Mouse (Mus musculus) T-helper 2 cell (primary cell): ENCODE data around the gene D7Ertd443e.

ENCODE experiments used
- in situ Hi-C: fragments of 300-600 bp; cut with MboI, MseI; formaldehyde crosslinking; loops from one replicate; pipeline ENCODE4 v1.15.1; 2025; ENCODE audit warnings: high pct_unique_total_duplicates

D7Ertd443e gene

GRCm38 (mm10) chr7:134227773-134228455 is 157.5 kb downstream of the D7Ertd443e start:
- in situ Hi-C loops, result no loop called here

DNA sequence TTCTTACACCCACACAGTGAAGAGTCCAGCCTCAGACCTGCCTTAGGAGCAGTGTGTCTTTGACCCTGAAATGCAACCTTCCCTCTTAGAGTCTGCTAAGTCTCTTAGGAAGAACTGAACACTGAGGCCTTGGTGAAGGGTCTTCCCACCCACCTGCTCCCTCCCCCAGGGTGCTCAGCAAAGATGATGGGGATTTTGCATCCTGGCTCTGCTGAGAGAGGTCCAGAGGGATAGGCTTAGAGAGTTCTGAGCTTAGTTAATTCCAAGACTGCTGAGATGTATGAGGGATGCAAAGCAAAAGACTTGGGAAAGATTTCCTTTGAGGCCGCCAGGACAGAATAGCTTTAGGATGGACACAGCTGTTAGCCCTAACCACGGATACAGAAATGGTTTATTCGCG is 158.4 kb downstream of the D7Ertd443e start:
- in situ Hi-C loops, result no loop called here

DNA sequence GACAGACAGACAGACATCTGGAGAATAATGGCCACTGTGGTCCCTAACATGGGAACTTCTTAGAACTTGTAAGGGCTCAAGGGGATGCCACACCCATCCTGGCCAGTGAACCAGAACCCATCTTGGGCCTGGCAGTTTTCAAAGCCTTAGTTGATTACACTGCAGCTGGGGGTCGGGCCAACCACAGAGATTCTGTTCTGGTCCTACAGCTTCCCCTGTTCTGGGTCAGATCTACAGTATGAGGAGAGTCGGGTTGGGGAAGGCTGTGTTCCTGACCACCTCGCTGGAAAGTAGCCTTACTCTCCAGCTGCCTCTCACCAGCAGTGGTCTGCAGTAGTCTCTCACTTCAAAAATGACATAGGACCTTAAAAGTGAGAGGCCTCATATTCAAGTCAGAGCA is 159.2 kb downstream of the D7Ertd443e start:
- in situ Hi-C loops, result no loop called here

DNA sequence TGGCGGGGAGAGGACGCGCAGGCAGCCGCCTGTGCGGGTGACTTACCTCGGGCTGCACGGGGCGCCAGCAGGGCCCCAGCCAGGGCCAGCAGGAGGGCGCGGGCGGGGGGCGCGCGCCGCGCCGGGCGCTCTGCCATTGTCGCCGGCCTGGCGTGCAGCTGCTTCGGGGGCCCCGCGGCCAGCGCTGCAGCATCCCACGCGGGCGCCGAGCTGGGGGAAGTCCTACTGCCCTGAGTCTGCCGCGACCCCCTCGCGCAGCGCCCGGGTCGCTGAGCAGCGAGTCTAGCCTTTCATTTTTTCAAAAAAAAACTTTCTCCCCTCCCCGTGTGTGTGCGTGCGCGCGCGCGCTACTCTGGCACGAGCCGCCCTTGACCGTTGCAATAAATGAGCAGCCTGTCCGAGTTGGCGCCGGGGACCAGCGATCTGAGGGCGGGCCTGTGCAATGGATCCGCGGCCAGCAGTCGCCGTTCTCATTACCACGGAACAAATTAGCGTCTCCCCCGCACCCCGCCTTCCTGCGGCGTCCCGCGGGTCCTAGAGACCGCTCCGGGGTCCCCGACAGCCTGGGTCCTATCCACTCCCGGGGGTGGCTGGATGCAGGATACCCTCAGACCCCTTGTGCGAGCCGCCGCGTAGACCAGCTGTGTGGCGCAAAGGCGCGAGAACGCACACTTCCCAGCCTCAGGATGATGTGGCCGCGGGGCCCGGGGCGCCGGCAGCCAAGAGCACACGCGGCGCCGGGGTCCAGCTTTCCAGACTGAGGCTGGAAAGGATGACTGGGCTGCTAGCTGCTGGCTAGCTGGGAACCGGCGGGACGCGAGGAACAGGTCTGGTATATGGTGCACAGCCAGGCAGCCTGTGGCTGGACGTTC is 160.5 kb downstream of the D7Ertd443e start:
- in situ Hi-C loops, result no loop called here

- in situ Hi-C loops, result no loop called here
Observed at GRCm38 (mm10) chr7:134224421-134224740, 161.1 kb downstream of the D7Ertd443e start.

GRCm38 (mm10) chr7:134223444-134224161 is 161.9 kb downstream of the D7Ertd443e start:
- in situ Hi-C loops, result no loop called here
